9 mouse cellular contexts compared by ENCODE assay signal in the genomic region with DNA sequence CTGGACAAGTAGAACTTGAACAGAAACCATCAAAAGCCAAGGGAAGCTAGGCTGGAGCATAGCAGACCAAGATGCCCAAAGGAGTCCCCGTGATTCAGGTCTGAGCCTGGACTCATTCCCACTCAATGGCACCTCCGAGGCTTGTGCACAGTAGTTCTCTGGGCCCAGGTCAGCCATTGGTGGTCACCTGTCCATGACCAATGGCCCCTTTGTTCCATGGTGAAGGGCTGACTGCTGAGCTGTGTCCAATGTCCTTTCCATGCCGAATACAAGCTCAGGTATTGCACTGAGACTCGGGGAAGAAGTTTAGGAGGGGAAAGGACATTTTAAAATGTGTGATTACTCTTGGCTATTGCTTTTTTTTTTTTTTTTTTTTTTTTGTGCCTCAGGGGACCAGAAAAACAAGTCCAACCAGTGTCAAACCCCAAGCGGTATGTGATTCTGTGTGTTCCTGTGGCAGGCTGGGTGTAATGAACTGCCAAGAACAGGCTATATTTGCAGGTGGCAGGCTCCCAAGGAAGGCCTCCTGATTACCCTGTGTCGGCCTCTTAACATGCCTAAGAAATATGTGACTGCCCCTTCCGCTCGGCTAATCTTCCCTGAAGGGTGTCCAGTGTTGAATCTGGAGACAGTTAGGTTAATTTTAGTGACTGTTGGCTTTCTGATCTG.
DNase-seq lines count a peak whose midpoint lies in the region; ATAC-seq lines count a peak whose summit lies in the region.
"Had no signal": no experiment of that assay in that cellular context is flagged by ENCODE, and none has a peak within 500 bp of the region (broad histone marks: within the 10 kb centered on the region; RNA-seq: fewer than 3 reads in every experiment).

No protein-coding gene starts in this region.

- H3K4me3 ChIP-seq in hindbrain, embryonic 10.5 days: no peak overlapping the region; the same call in 1 of the 2 replicates
- H3K4me3 ChIP-seq in hindbrain, embryonic 13.5 days: no peak overlapping the region
- H3K4me3 ChIP-seq in intestine, embryonic 16.5 days (ENCODE audit: low read length): no peak overlapping the region
- H3K4me3 ChIP-seq: neural tube, embryonic 12.5 days had no signal

- H3K36me3 ChIP-seq in hindbrain, embryonic 10.5 days: no peaks in the 10 kb centered on the region
- H3K36me3 ChIP-seq in hindbrain, embryonic 13.5 days: no peaks in the 10 kb centered on the region
- H3K36me3 ChIP-seq in intestine, embryonic 16.5 days (ENCODE audit: control insufficient read depth, insufficient read depth, low read length): no peaks in the 10 kb centered on the region
- H3K36me3 ChIP-seq: neural tube, embryonic 12.5 days had no signal

- ATAC-seq in hindbrain, embryonic 13.5 days (ENCODE audit: low FRiP score): no peak
- ATAC-seq in intestine, embryonic 16.5 days: peak; percentile 89

- H3K4me1 ChIP-seq in hindbrain, embryonic 10.5 days (replicated peaks): peaks cover 46% of the 10 kb centered on the region
- peaks cover 27% of the 10 kb centered on the region for H3K4me1 ChIP-seq in hindbrain, embryonic 13.5 days (replicated peaks)
- H3K4me1 ChIP-seq in intestine, embryonic 16.5 days (ENCODE audit: control insufficient read depth, insufficient read depth, low read length): peaks cover 13% of the 10 kb centered on the region

- peak; percentile 55 for DNase-seq in hindbrain, embryonic 10.5 days (ENCODE audit: low spot score)
- peak; percentile 36 for DNase-seq in fat pad, adult 2 months (ENCODE audit: extremely low read depth, low read depth, low spot score)
- peak; percentile 53 for DNase-seq in lung, postnatal 36 days
- DNase-seq in right cerebral cortex, postnatal 10 days (ENCODE audit: low spot score in 2 of 2): no peak
- DNase-seq in yolk sac, embryonic 10.5 days (ENCODE audit: low spot score): no peak
- DNase-seq in cerebellum, postnatal 4 days (ENCODE audit: low spot score in 2 of 2): no peak

- no peaks in the 10 kb centered on the region for H3K9me3 ChIP-seq in hindbrain, embryonic 10.5 days
- no peaks in the 10 kb centered on the region for H3K9me3 ChIP-seq in hindbrain, embryonic 13.5 days
- H3K9me3 ChIP-seq in intestine, embryonic 16.5 days (ENCODE audit: control insufficient read depth, low read length): no peaks in the 10 kb centered on the region
- H3K9me3 ChIP-seq: neural tube, embryonic 12.5 days had no signal

- H3K4me2 ChIP-seq in hindbrain, embryonic 13.5 days: no peak overlapping the region
- no peak overlapping the region for H3K4me2 ChIP-seq in intestine, embryonic 16.5 days (ENCODE audit: low read depth, low read length)
- H3K4me2 ChIP-seq: neural tube, embryonic 12.5 days had no signal

- H3K9ac ChIP-seq in hindbrain, embryonic 13.5 days: no peak overlapping the region
- H3K9ac ChIP-seq in intestine, embryonic 16.5 days (ENCODE audit: low read depth, low read length): no peak overlapping the region
- H3K9ac ChIP-seq: neural tube, embryonic 12.5 days had no signal

- H3K27ac ChIP-seq in hindbrain, embryonic 10.5 days: peak overlapping the region; percentile 77
- no peak overlapping the region for H3K27ac ChIP-seq in hindbrain, embryonic 13.5 days
- H3K27ac ChIP-seq in intestine, embryonic 16.5 days (ENCODE audit: low read length): peak overlapping the region; percentile 63
- H3K27ac ChIP-seq: neural tube, embryonic 12.5 days had no signal

- WGBS in hindbrain, embryonic 10.5 days: 35% methylated on average over 8 of the region's 8 CpGs
- WGBS in hindbrain, embryonic 13.5 days: 25% methylated on average over 8 of the region's 8 CpGs
- WGBS in intestine, embryonic 16.5 days: 53% methylated on average over 8 of the region's 8 CpGs

- H3K27me3 ChIP-seq in hindbrain, embryonic 10.5 days (ENCODE audit: insufficient read depth, poor library complexity, severe bottlenecking): peaks cover 9% of the 10 kb centered on the region; the same call in 1 of the 2 replicates
- no peaks in the 10 kb centered on the region for H3K27me3 ChIP-seq in hindbrain, embryonic 13.5 days
- no peaks in the 10 kb centered on the region for H3K27me3 ChIP-seq in intestine, embryonic 16.5 days (replicated peaks; ENCODE audit: control insufficient read depth, insufficient read depth, low read length)
- H3K27me3 ChIP-seq: neural tube, embryonic 12.5 days had no signal

Comparison
In these comparisons a context has a peak if more than half of its experiments do, and no peak if none do; other contexts are left out.
1. DNase-seq: peak in hindbrain, embryonic 10.5 days (single experiment), fat pad, adult 2 months (single experiment) and lung, postnatal 36 days (single experiment); none in right cerebral cortex, postnatal 10 days (0 of 2), yolk sac, embryonic 10.5 days (single experiment) and cerebellum, postnatal 4 days (0 of 2).